Mouse (Mus musculus): ENCODE measurements around the gene Spata20. TPM values are rescaled to one million over a fixed set of nuclear protein-coding genes. Genes with fewer than 3 reads are reported as not detected.

The Spata20 gene
- 0.45 and 0.47 TPM in 2 replicates for polyA plus RNA-seq (2015; fragmentation: Nextera tagmentation; extraction: Ambion mirVana)

- 0 out of 2 replicates have a peak within 1 kb of the TSS, but pooled peaks have one; percentile 42 for H3K9ac ChIP-seq
- no peak within 1 kb of the TSS for H3K27ac ChIP-seq (replicated peaks)
- no peaks in the 10 kb centered on the region for H3K36me3 ChIP-seq
- peaks cover 83% of the 10 kb centered on the region for H3K27me3 ChIP-seq (replicated peaks)
- H3K4me2 ChIP-seq = peak within 1 kb of the TSS; percentile 59
- WGBS = 3% methylated on average over 24 of the region's 24 CpGs
- no peak for ATAC-seq (ENCODE audit: extremely low read depth, insufficient number of reproducible peaks, low FRiP score, low TSS enrichment)
- no peaks in the 10 kb centered on the region for H3K9me3 ChIP-seq
- peak within 1 kb of the TSS; percentile 33 for H3K4me3 ChIP-seq
- H3K4me1 ChIP-seq = peaks cover 6% of the 10 kb centered on the region
These were observed at the start of gene Spata20 for GRCm38 (mm10) chr11:94486001-94486400. TSS of gene Spata20 (minus strand) at chr11:94486179.

GRCm38 (mm10) chr11:94533171-94533570 is 47.2 kb upstream of the Spata20 start:
- Histone ChIP-seq H3K27me3 (replicated peaks) (no peaks in the 10 kb centered on the region), H3K4me3 (no peak overlapping the region), H3K4me1 (peaks cover 9% of the 10 kb centered on the region), H3K9ac (no peak overlapping the region), H3K9me3 (no peaks in the 10 kb centered on the region; the same call in 1 of the 2 replicates), H3K4me2 (no peak overlapping the region), H3K27ac (replicated peaks) (no peak overlapping the region), H3K36me3 (no peaks in the 10 kb centered on the region)
- WGBS = 67% methylated on average over 8 of the region's 8 CpGs
- no peak for ATAC-seq (ENCODE audit: extremely low read depth, insufficient number of reproducible peaks, low FRiP score, low TSS enrichment)

GRCm38 (mm10) chr11:94528879-94529278 is 42.9 kb upstream of the Spata20 start:
- peaks cover 11% of the 10 kb centered on the region; the same call in 1 of the 2 replicates for H3K4me1 ChIP-seq
- no peak overlapping the region for H3K9ac ChIP-seq
- H3K27ac ChIP-seq (replicated peaks) = no peak overlapping the region
- H3K36me3 ChIP-seq = no peaks in the 10 kb centered on the region
- no peak for ATAC-seq (ENCODE audit: extremely low read depth, insufficient number of reproducible peaks, low FRiP score, low TSS enrichment)
- H3K4me2 ChIP-seq = no peak overlapping the region
- H3K4me3 ChIP-seq = no peak overlapping the region
- H3K9me3 ChIP-seq = no peaks in the 10 kb centered on the region
- H3K27me3 ChIP-seq (replicated peaks) = no peaks in the 10 kb centered on the region
- WGBS = 44% methylated on average over 3 of the region's 3 CpGs

- H3K4me3 ChIP-seq = no peak overlapping the region
- peaks cover 31% of the 10 kb centered on the region for H3K4me1 ChIP-seq
- H3K9ac ChIP-seq = no peak overlapping the region
- 55% methylated on average over 9 of the region's 9 CpGs for WGBS
- no peak for ATAC-seq (ENCODE audit: extremely low read depth, insufficient number of reproducible peaks, low FRiP score, low TSS enrichment)
- H3K27ac ChIP-seq (replicated peaks) = no peak overlapping the region
- no peaks in the 10 kb centered on the region for H3K27me3 ChIP-seq (replicated peaks)
- H3K4me2 ChIP-seq = no peak overlapping the region
- no peaks in the 10 kb centered on the region for H3K36me3 ChIP-seq
- H3K9me3 ChIP-seq = no peaks in the 10 kb centered on the region
These were observed 40.3 kb upstream of the Spata20 start for GRCm38 (mm10) chr11:94526171-94526879.

GRCm38 (mm10) chr11:94521219-94521843 is 35.4 kb upstream of the Spata20 start, which contains the start of gene Mycbpap:
TSS of gene Mycbpap (minus strand) at chr11:94521742.
- Histone ChIP-seq H3K4me1 (peaks cover 43% of the 10 kb centered on the region), H3K9me3 (no peaks in the 10 kb centered on the region), H3K27ac (replicated peaks) (peak within 1 kb of the TSS; percentile 76), H3K4me3 (peak within 1 kb of the TSS; percentile 66), H3K36me3 (no peaks in the 10 kb centered on the region), H3K4me2 (peak within 1 kb of the TSS; percentile 91), H3K27me3 (replicated peaks) (no peaks in the 10 kb centered on the region), H3K9ac (peak within 1 kb of the TSS; percentile 84)
- ATAC-seq (ENCODE audit: extremely low read depth, insufficient number of reproducible peaks, low FRiP score, low TSS enrichment) = peak; percentile 55
- under 1% methylated on average over 42 of the region's 42 CpGs for WGBS

- H3K9ac ChIP-seq = no peak overlapping the region
- H3K27ac ChIP-seq (replicated peaks) = no peak overlapping the region
- ATAC-seq (ENCODE audit: extremely low read depth, insufficient number of reproducible peaks, low FRiP score, low TSS enrichment) = no peak
- WGBS = 48% methylated on average over 9 of the region's 9 CpGs
- H3K4me3 ChIP-seq = no peak overlapping the region
- H3K36me3 ChIP-seq = peaks cover 6% of the 10 kb centered on the region; the same call in 1 of the 2 replicates
- H3K27me3 ChIP-seq (replicated peaks) = no peaks in the 10 kb centered on the region
- no peak overlapping the region for H3K4me2 ChIP-seq
- H3K9me3 ChIP-seq = peaks cover 4% of the 10 kb centered on the region; the same call in 1 of the 2 replicates
- H3K4me1 ChIP-seq = peaks cover 6% of the 10 kb centered on the region
These were observed 27.5 kb upstream of the Spata20 start for GRCm38 (mm10) chr11:94513452-94513851.

- H3K4me2 ChIP-seq = no peak overlapping the region
- H3K27ac ChIP-seq (replicated peaks) = no peak overlapping the region
- no peak for ATAC-seq (ENCODE audit: extremely low read depth, insufficient number of reproducible peaks, low FRiP score, low TSS enrichment)
- H3K9ac ChIP-seq = no peak overlapping the region
- peaks cover 6% of the 10 kb centered on the region; the same call in 1 of the 2 replicates for H3K36me3 ChIP-seq
- H3K9me3 ChIP-seq = peaks cover 4% of the 10 kb centered on the region; the same call in 1 of the 2 replicates
- WGBS = 66% methylated on average over 10 of the region's 10 CpGs
- no peaks in the 10 kb centered on the region for H3K4me1 ChIP-seq
- peaks cover 28% of the 10 kb centered on the region; the same call in 1 of the 2 replicates for H3K27me3 ChIP-seq (replicated peaks)
- no peak overlapping the region for H3K4me3 ChIP-seq
These were observed 23.0 kb upstream of the Spata20 start for GRCm38 (mm10) chr11:94508976-94509375.

GRCm38 (mm10) chr11:94501482-94501881 is 15.5 kb upstream of the Spata20 start:
- no peak overlapping the region for H3K4me3 ChIP-seq
- H3K9me3 ChIP-seq = no peaks in the 10 kb centered on the region
- H3K36me3 ChIP-seq = no peaks in the 10 kb centered on the region
- no peak overlapping the region for H3K27ac ChIP-seq (replicated peaks)
- H3K4me2 ChIP-seq = no peak overlapping the region
- H3K27me3 ChIP-seq (replicated peaks) = peaks cover 63% of the 10 kb centered on the region
- ATAC-seq (ENCODE audit: extremely low read depth, insufficient number of reproducible peaks, low FRiP score, low TSS enrichment) = no peak
- peaks cover 44% of the 10 kb centered on the region for H3K4me1 ChIP-seq
- 74% methylated on average over 8 of the region's 8 CpGs for WGBS
- H3K9ac ChIP-seq = no peak overlapping the region

- Histone ChIP-seq H3K4me1 (peaks cover 52% of the 10 kb centered on the region), H3K4me2 (peak overlapping the region; percentile 72), H3K36me3 (peaks cover 8% of the 10 kb centered on the region), H3K9ac (peak overlapping the region; percentile 86), H3K9me3 (no peaks in the 10 kb centered on the region), H3K4me3 (peak overlapping the region; percentile 60), H3K27me3 (replicated peaks) (peaks cover 54% of the 10 kb centered on the region), H3K27ac (replicated peaks) (peak overlapping the region; percentile 91)
- no peak for ATAC-seq (ENCODE audit: extremely low read depth, insufficient number of reproducible peaks, low FRiP score, low TSS enrichment)
- WGBS = 25% methylated on average over 8 of the region's 8 CpGs
These were observed 14.4 kb upstream of the Spata20 start for GRCm38 (mm10) chr11:94500362-94500761.

- ATAC-seq (ENCODE audit: extremely low read depth, insufficient number of reproducible peaks, low FRiP score, low TSS enrichment) = peak; percentile 15; the same call in 1 of the 2 replicates
- under 1% methylated on average over 26 of the region's 26 CpGs for WGBS
- Histone ChIP-seq H3K27ac (replicated peaks) (peak within 1 kb of the TSS; percentile 91), H3K9me3 (no peaks in the 10 kb centered on the region), H3K36me3 (peaks cover 8% of the 10 kb centered on the region), H3K4me1 (peaks cover 59% of the 10 kb centered on the region), H3K4me2 (peak within 1 kb of the TSS; percentile 72), H3K27me3 (replicated peaks) (peaks cover 54% of the 10 kb centered on the region), H3K4me3 (peak within 1 kb of the TSS; percentile 60), H3K9ac (peak within 1 kb of the TSS; percentile 86)
These were observed 13.7 kb upstream of the Spata20 start, which contains the start of gene Epn3 for GRCm38 (mm10) chr11:94499661-94500152. TSS of gene Epn3 (minus strand) at chr11:94499974.

GRCm38 (mm10) chr11:94499035-94499434 is 13.1 kb upstream of the Spata20 start:
- peak overlapping the region; percentile 86 for H3K9ac ChIP-seq
- ATAC-seq (ENCODE audit: extremely low read depth, insufficient number of reproducible peaks, low FRiP score, low TSS enrichment) = no peak
- H3K4me1 ChIP-seq = peaks cover 63% of the 10 kb centered on the region
- H3K4me2 ChIP-seq = peak overlapping the region; percentile 72
- peak overlapping the region; percentile 60 for H3K4me3 ChIP-seq
- peak overlapping the region; percentile 91 for H3K27ac ChIP-seq (replicated peaks)
- peaks cover 8% of the 10 kb centered on the region for H3K36me3 ChIP-seq
- WGBS = 10% methylated on average over 2 of the region's 2 CpGs
- H3K9me3 ChIP-seq = no peaks in the 10 kb centered on the region
- peaks cover 53% of the 10 kb centered on the region for H3K27me3 ChIP-seq (replicated peaks)

All from heart, embryonic 13.5 days (tissue).